Mouse (Mus musculus) heart, embryonic 12.5 days (tissue): ENCODE results near the gene Klhl7. TPM values are rescaled to one million over a fixed set of nuclear protein-coding genes. Genes with fewer than 3 reads are reported as not detected.

ENCODE experiments used
- polyA plus RNA-seq: library from polyadenylated mRNA; unstranded; fragments of >200 nt; fragmentation: Nextera tagmentation; extraction: Ambion mirVana; gene quantifications from 2 replicates; pipeline ENCODE4 v1.2.1, GENCODE M21; 2016

Klhl7 gene
- polyA plus RNA-seq, 1 experiment from 2014 or later, result 51.1 TPM

Other genes starting within 250 kb of the Klhl7 start
- gene Fam126a, start 69.9 kb upstream of the Klhl7 start, polyA plus RNA-seq, result 51.5 and 51.7 TPM in 2 replicates
- 12.4 and 13.5 TPM in 2 replicates for gene Nupl2, start 64.4 kb downstream of the Klhl7 start, polyA plus RNA-seq